ENCODE assay signal across 9 mouse cellular contexts in genomic region chr10:121533137-121533872, GRCm38 (mm10). TPM values are rescaled to one million over a fixed set of nuclear protein-coding genes. Genes with fewer than 3 reads are reported as not detected.
DNase-seq lines count a peak whose midpoint lies in the region; ATAC-seq lines count a peak whose summit lies in the region.
"Had no signal": no experiment of that assay in that cellular context is flagged by ENCODE, and none has a peak within 500 bp of the region (broad histone marks: within the 10 kb centered on the region; RNA-seq: fewer than 3 reads in every experiment).

No protein-coding gene starts in this region.

- H3K4me2 ChIP-seq in embryonic facial prominence, embryonic 11.5 days (ENCODE audit: low read depth, low read length): peak overlapping the region; percentile 38
- H3K4me2 ChIP-seq in kidney, embryonic 14.5 days (replicated peaks; ENCODE audit: low read depth, low read length): peak overlapping the region; percentile 43
- H3K4me2 ChIP-seq in limb, embryonic 15.5 days: peak overlapping the region; percentile 68
- H3K4me2 ChIP-seq in midbrain, embryonic 14.5 days (ENCODE audit: low read length): peak overlapping the region; percentile 52
- H3K4me2 ChIP-seq in stomach, embryonic 15.5 days: peak overlapping the region; percentile 56

- 15% methylated on average over 32 of the region's 32 CpGs for WGBS in embryonic facial prominence, embryonic 11.5 days
- 7% methylated on average over 32 of the region's 32 CpGs for WGBS in heart, embryonic 10.5 days
- 16% methylated on average over 32 of the region's 32 CpGs for WGBS in kidney, embryonic 14.5 days
- 10% methylated on average over 32 of the region's 32 CpGs for WGBS in limb, embryonic 15.5 days
- WGBS in midbrain, embryonic 14.5 days: 13% methylated on average over 32 of the region's 32 CpGs
- WGBS in stomach, embryonic 15.5 days: 11% methylated on average over 32 of the region's 32 CpGs

- H3K4me1 ChIP-seq in embryonic facial prominence, embryonic 11.5 days (ENCODE audit: control insufficient read depth, insufficient read depth, low read length): no peaks in the 10 kb centered on the region
- H3K4me1 ChIP-seq in heart, embryonic 10.5 days: peaks cover 27% of the 10 kb centered on the region
- no peaks in the 10 kb centered on the region for H3K4me1 ChIP-seq in kidney, embryonic 14.5 days (ENCODE audit: control insufficient read depth, insufficient read depth, low read length)
- H3K4me1 ChIP-seq in limb, embryonic 15.5 days: peaks cover 10% of the 10 kb centered on the region; the same call in 1 of the 2 replicates
- no peaks in the 10 kb centered on the region for H3K4me1 ChIP-seq in midbrain, embryonic 14.5 days (ENCODE audit: control insufficient read depth, insufficient read depth, low read length)
- H3K4me1 ChIP-seq in stomach, embryonic 15.5 days: no peaks in the 10 kb centered on the region

- peak; percentile 69 for DNase-seq in layer of hippocampus, adult 11-12 months (ENCODE audit: low spot score)
- DNase-seq in layer of hippocampus, adult 9-10 months (ENCODE audit: low spot score): no peak
- DNase-seq in embryonic facial prominence, embryonic 11.5 days (ENCODE audit: low spot score): peak; percentile 77
- DNase-seq in heart, embryonic 10.5 days (ENCODE audit: low spot score): peak; percentile 87
- DNase-seq in midbrain, embryonic 14.5 days: peak; percentile 81

- peak overlapping the region; percentile 25; the same call in 1 of the 2 replicates for H3K9ac ChIP-seq in embryonic facial prominence, embryonic 11.5 days (replicated peaks; ENCODE audit: low read length)
- no peak overlapping the region for H3K9ac ChIP-seq in kidney, embryonic 14.5 days (ENCODE audit: low read depth, low read length)
- no peak overlapping the region for H3K9ac ChIP-seq in limb, embryonic 15.5 days
- H3K9ac ChIP-seq in midbrain, embryonic 14.5 days (replicated peaks; ENCODE audit: low read length): no peak overlapping the region; the same call in 1 of the 2 replicates
- no peak overlapping the region for H3K9ac ChIP-seq in stomach, embryonic 15.5 days

- no peaks in the 10 kb centered on the region for H3K27me3 ChIP-seq in embryonic facial prominence, embryonic 11.5 days (ENCODE audit: control insufficient read depth, insufficient read depth, low read length)
- H3K27me3 ChIP-seq in heart, embryonic 10.5 days (ENCODE audit: insufficient read depth, poor library complexity, severe bottlenecking): peaks cover 19% of the 10 kb centered on the region; the same call in 1 of the 2 replicates
- H3K27me3 ChIP-seq in kidney, embryonic 14.5 days (ENCODE audit: control insufficient read depth, insufficient read depth, low read length): no peaks in the 10 kb centered on the region
- no peaks in the 10 kb centered on the region for H3K27me3 ChIP-seq in limb, embryonic 15.5 days
- no peaks in the 10 kb centered on the region for H3K27me3 ChIP-seq in midbrain, embryonic 14.5 days (ENCODE audit: control insufficient read depth, insufficient read depth, low read length)
- no peaks in the 10 kb centered on the region for H3K27me3 ChIP-seq in stomach, embryonic 15.5 days (replicated peaks)
- H3K27me3 ChIP-seq: CH12.LX had no signal

- H3K9me3 ChIP-seq in embryonic facial prominence, embryonic 11.5 days (replicated peaks; ENCODE audit: control insufficient read depth, low read length): no peaks in the 10 kb centered on the region
- no peaks in the 10 kb centered on the region for H3K9me3 ChIP-seq in heart, embryonic 10.5 days
- H3K9me3 ChIP-seq in kidney, embryonic 14.5 days (ENCODE audit: control insufficient read depth, low read length): no peaks in the 10 kb centered on the region; the same call in 1 of the 2 replicates
- H3K9me3 ChIP-seq in limb, embryonic 15.5 days: no peaks in the 10 kb centered on the region
- no peaks in the 10 kb centered on the region for H3K9me3 ChIP-seq in midbrain, embryonic 14.5 days (ENCODE audit: control insufficient read depth, low read length)
- H3K9me3 ChIP-seq in stomach, embryonic 15.5 days: no peaks in the 10 kb centered on the region

- peak; percentile 64; the same call in 1 of the 2 replicates for ATAC-seq in embryonic facial prominence, embryonic 11.5 days (replicated peaks; ENCODE audit: insufficient number of reproducible peaks, low FRiP score, low TSS enrichment, low read depth)
- peak; percentile 72; the same call in 1 of the 2 replicates for ATAC-seq in kidney, embryonic 14.5 days (ENCODE audit: low FRiP score, low TSS enrichment)
- ATAC-seq in limb, embryonic 15.5 days (ENCODE audit: insufficient number of reproducible peaks, low FRiP score, low TSS enrichment, low read depth): peak; percentile 58; the same call in 1 of the 2 replicates
- peak; percentile 46; the same call in 1 of the 2 replicates for ATAC-seq in midbrain, embryonic 14.5 days (ENCODE audit: low FRiP score, low TSS enrichment)
- peak; percentile 70 for ATAC-seq in stomach, embryonic 15.5 days (ENCODE audit: insufficient read depth, low FRiP score, low read depth)

- H3K27ac ChIP-seq in embryonic facial prominence, embryonic 11.5 days (replicated peaks; ENCODE audit: low read depth, low read length): no peak overlapping the region
- H3K27ac ChIP-seq in heart, embryonic 10.5 days: peak overlapping the region; percentile 67
- no peak overlapping the region for H3K27ac ChIP-seq in kidney, embryonic 14.5 days (ENCODE audit: low read depth, low read length)
- no peak overlapping the region for H3K27ac ChIP-seq in limb, embryonic 15.5 days
- H3K27ac ChIP-seq in midbrain, embryonic 14.5 days (replicated peaks; ENCODE audit: low read depth, low read length): no peak overlapping the region
- no peak overlapping the region for H3K27ac ChIP-seq in stomach, embryonic 15.5 days

- H3K4me3 ChIP-seq in embryonic facial prominence, embryonic 11.5 days (ENCODE audit: low read depth, low read length): peak overlapping the region; percentile 21
- peak overlapping the region; percentile 59 for H3K4me3 ChIP-seq in heart, embryonic 10.5 days
- peak overlapping the region; percentile 15 for H3K4me3 ChIP-seq in kidney, embryonic 14.5 days (ENCODE audit: low read length)
- H3K4me3 ChIP-seq in limb, embryonic 15.5 days: peak overlapping the region; percentile 37
- H3K4me3 ChIP-seq in midbrain, embryonic 14.5 days (replicated peaks; ENCODE audit: low read depth, low read length): peak overlapping the region; percentile 28
- peak overlapping the region; percentile 27 for H3K4me3 ChIP-seq in stomach, embryonic 15.5 days (replicated peaks)

- H3K36me3 ChIP-seq in embryonic facial prominence, embryonic 11.5 days (replicated peaks; ENCODE audit: control insufficient read depth, insufficient read depth, low read depth, low read length): no peaks in the 10 kb centered on the region
- no peaks in the 10 kb centered on the region for H3K36me3 ChIP-seq in heart, embryonic 10.5 days
- no peaks in the 10 kb centered on the region for H3K36me3 ChIP-seq in kidney, embryonic 14.5 days (ENCODE audit: control insufficient read depth, insufficient read depth, low read length)
- no peaks in the 10 kb centered on the region for H3K36me3 ChIP-seq in limb, embryonic 15.5 days
- H3K36me3 ChIP-seq in midbrain, embryonic 14.5 days (ENCODE audit: control insufficient read depth, insufficient read depth, low read length): no peaks in the 10 kb centered on the region
- H3K36me3 ChIP-seq in stomach, embryonic 15.5 days: no peaks in the 10 kb centered on the region

RNA-seq across cellular contexts. Expression of gene Tbk1, which starts 53.3 kb away (rescaled TPM):
- polyA plus RNA-seq in embryonic facial prominence, embryonic 11.5 days (2014; fragmentation: Nextera tagmentation; extraction: Ambion mirVana): 34.7 and 35.2 TPM in 2 replicates
- 28.1 and 31.4 TPM in 2 replicates for polyA plus RNA-seq in heart, embryonic 10.5 days (2016; fragmentation: Nextera tagmentation; extraction: Ambion mirVana)
- polyA plus RNA-seq in kidney, embryonic 14.5 days (2014; fragmentation: Nextera tagmentation; extraction: Ambion mirVana): 21.2 and 37.5 TPM in 2 replicates
- 31.1 and 32.5 TPM in 2 replicates for polyA plus RNA-seq in limb, embryonic 15.5 days (2015; fragmentation: Nextera tagmentation; extraction: Ambion mirVana)
- 27.0 and 36.2 TPM in 2 replicates for polyA plus RNA-seq in midbrain, embryonic 14.5 days (2014; fragmentation: Nextera tagmentation; extraction: Ambion mirVana)
- 30.1 and 33.1 TPM in 2 replicates for polyA plus RNA-seq in stomach, embryonic 15.5 days (2015; fragmentation: Nextera tagmentation; extraction: Ambion mirVana)

RNA-seq across cellular contexts. Expression of gene Rassf3, which starts 57.2 kb away (rescaled TPM):
- 20.6 and 21.4 TPM in 2 replicates for polyA plus RNA-seq in embryonic facial prominence, embryonic 11.5 days (2014; fragmentation: Nextera tagmentation; extraction: Ambion mirVana)
- polyA plus RNA-seq in heart, embryonic 10.5 days (2016; fragmentation: Nextera tagmentation; extraction: Ambion mirVana): 19.6 and 21.1 TPM in 2 replicates
- 8.9 and 13.5 TPM in 2 replicates for polyA plus RNA-seq in kidney, embryonic 14.5 days (2014; fragmentation: Nextera tagmentation; extraction: Ambion mirVana)
- polyA plus RNA-seq in limb, embryonic 15.5 days (2015; fragmentation: Nextera tagmentation; extraction: Ambion mirVana): 17.3 and 17.8 TPM in 2 replicates
- polyA plus RNA-seq in midbrain, embryonic 14.5 days (2014; fragmentation: Nextera tagmentation; extraction: Ambion mirVana): 2.4 and 4.5 TPM in 2 replicates
- polyA plus RNA-seq in stomach, embryonic 15.5 days (2015; fragmentation: Nextera tagmentation; extraction: Ambion mirVana): 22.4 and 25.7 TPM in 2 replicates
